Mouse (Mus musculus) bone marrow, adult 2 months (tissue): Measurements from ENCODE around the gene 0610040J01Rik.

Experiments used
- CTCF ChIP-seq: fragments of 200-500 bp; IDR thresholded peaks from 2 replicates; pipeline ENCODE4 v1.5.1; 2011; ENCODE audit warnings: low read length, control low read depth; ENCODE audit not compliant: control insufficient read depth, insufficient read depth
- POLR2A ChIP-seq: fragments of 200-500 bp; IDR thresholded peaks from 2 replicates; pipeline ENCODE4 v1.6.1; 2011; ENCODE audit warnings: low read depth, mild to moderate bottlenecking, control low read depth, low read length, borderline replicate concordance; ENCODE audit not compliant: control insufficient read depth

GRCm38 (mm10) chr5:63916457-63917139, 104.4 kb downstream of the 0610040J01Rik start:
- no peak for TF ChIP-seq POLR2A
- TF ChIP-seq CTCF = no peak
